Mouse (Mus musculus) thymus, adult 2 months (tissue): ENCODE measurements at regions not wholly inside any gene's neighbourhood (a gene's known extent, or its start where the extent isn't known, plus 50 kb on each side); places are given as distances from the start of the nearest gene placed in this dataset.

Source experiments
- DNase-seq: peaks from one replicate; pipeline ENCODE4 v3.0.0; 2021
- H3K27ac ChIP-seq: fragments of 200-500 bp; 2 replicates; pipeline ENCODE4 v1.5.1; 2012; ENCODE audit warnings: low read length, control low read depth; ENCODE audit not compliant: control insufficient read depth, insufficient read depth
- H3K27me3 ChIP-seq: fragments of 200-500 bp; 2 replicates; pipeline ENCODE4 v1.6.1; 2012; ENCODE audit warnings: mild to moderate bottlenecking, low read length, moderate library complexity, mixed read lengths; ENCODE audit not compliant: control insufficient read depth, insufficient read depth
- H3K36me3 ChIP-seq: fragments of 200-500 bp; 2 replicates; pipeline ENCODE4 v1.6.1; 2012; ENCODE audit warnings: mild to moderate bottlenecking, low read length, moderate library complexity; ENCODE audit not compliant: control insufficient read depth, insufficient read depth
- H3K4me1 ChIP-seq: fragments of 200-500 bp; replicated peaks from 2 replicates; pipeline ENCODE4 v1.6.1; 2012; ENCODE audit warnings: low read length; ENCODE audit not compliant: control insufficient read depth, insufficient read depth
- H3K4me3 ChIP-seq: fragments of 200-500 bp; 2 replicates; pipeline ENCODE4 v1.5.1; 2012; ENCODE audit warnings: mild to moderate bottlenecking, low read length, control low read depth, moderate library complexity; ENCODE audit not compliant: control insufficient read depth, insufficient read depth
- CTCF ChIP-seq: fragments of 200-500 bp; IDR thresholded peaks from 2 replicates; pipeline ENCODE4 v1.5.1; 2012; ENCODE audit warnings: mild to moderate bottlenecking, control low read depth, low read length, moderate library complexity, borderline replicate concordance; ENCODE audit not compliant: control insufficient read depth, poor library complexity, insufficient read depth; ENCODE audit errors: extremely low read depth
- POLR2A ChIP-seq: fragments of 200-500 bp; IDR thresholded peaks from 2 replicates; pipeline ENCODE4 v1.6.1; 2012; ENCODE audit warnings: mild to moderate bottlenecking, low read length, control low read depth, moderate library complexity; ENCODE audit not compliant: control insufficient read depth, poor library complexity, insufficient read depth; ENCODE audit errors: extremely low read depth
- WGBS: fragments of 180-500 bp; shearing (Covaris S2); methylation state at CpG from one replicate; pipeline ENCODE4 v1.1.7; 2018; 5-methylcytosine and 5-hydroxymethylcytosine counted together

DNA sequence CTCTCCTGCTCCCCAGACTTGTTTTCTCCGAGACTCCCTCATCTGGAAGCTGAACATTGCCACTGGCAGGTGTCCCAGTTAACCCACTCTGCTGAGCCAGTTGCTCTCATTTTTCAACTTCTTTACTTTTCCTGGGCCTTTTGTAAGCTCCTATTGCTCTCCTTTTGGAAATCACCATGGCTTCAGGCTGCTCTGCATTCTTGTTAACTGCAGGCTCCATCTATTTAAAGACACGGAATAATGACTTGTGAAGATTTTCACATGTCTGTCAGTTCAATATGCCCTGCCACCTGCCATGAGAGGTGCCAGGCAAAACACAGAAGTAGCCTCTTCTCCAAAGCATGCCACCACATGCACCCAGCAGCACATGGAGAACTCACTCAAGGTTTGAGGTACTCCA, 1009.9 kb downstream of the Car8 start:
- no peak overlapping the region for H3K4me3 ChIP-seq
- no peaks in the 10 kb centered on the region for H3K36me3 ChIP-seq
- no peak for TF ChIP-seq POLR2A
- no peak for TF ChIP-seq CTCF
- H3K27ac ChIP-seq = no peak overlapping the region
- H3K4me1 ChIP-seq = no peaks in the 10 kb centered on the region
- 92% methylated on average over 2 of the region's 2 CpGs for WGBS
- DNase-seq = no peak
- H3K27me3 ChIP-seq = no peaks in the 10 kb centered on the region

DNA sequence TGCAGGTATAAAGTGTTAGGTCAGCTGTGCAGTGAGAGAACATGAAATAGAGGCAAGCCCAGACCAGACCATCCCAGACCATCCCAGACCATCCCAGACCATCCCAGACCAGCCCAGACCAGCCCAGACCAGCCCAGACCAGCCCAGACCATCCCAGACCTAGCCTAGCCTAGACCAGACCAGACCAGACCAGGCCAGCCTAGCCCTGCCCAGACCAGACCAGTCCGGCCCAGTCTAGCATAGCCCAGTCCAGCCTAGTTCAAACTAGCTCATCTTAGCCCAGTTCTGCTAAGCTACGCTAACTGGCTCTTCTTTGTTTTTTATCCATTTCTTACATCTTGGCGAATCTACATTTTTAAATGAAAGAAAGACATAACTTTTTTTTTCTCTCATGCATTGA, 1015.9 kb downstream of the Car8 start:
- Histone ChIP-seq H3K4me1 (no peaks in the 10 kb centered on the region), H3K27ac (no peak overlapping the region), H3K36me3 (no peaks in the 10 kb centered on the region), H3K4me3 (no peak overlapping the region), H3K27me3 (no peaks in the 10 kb centered on the region)
- 98% methylated on average over 3 of the region's 3 CpGs for WGBS
- DNase-seq = no peak
- TF ChIP-seq POLR2A = no peak
- no peak for TF ChIP-seq CTCF

DNA sequence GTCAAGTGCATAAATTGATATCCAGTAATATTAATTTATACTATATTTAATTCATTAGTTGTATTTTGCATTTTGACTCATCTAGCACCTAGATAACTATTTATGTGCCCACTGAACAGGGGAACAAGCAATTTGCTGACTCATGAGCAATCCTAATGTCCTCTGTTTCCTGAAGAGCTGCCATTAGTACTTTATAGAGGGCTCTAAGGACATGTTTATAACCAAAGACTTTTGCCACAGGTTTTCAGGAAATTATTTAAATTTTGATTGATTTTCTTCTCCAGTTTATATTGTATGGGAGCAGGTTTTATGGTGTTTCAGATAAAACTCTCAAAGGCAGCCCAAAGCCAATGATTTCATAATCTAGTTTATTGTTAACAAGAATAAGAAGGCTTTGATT, 1018.4 kb downstream of the Car8 start:
- TF ChIP-seq POLR2A = no peak
- no peak for TF ChIP-seq CTCF
- Histone ChIP-seq H3K4me3 (no peak overlapping the region), H3K4me1 (no peaks in the 10 kb centered on the region), H3K36me3 (no peaks in the 10 kb centered on the region), H3K27me3 (no peaks in the 10 kb centered on the region), H3K27ac (no peak overlapping the region)
- no peak for DNase-seq

DNA sequence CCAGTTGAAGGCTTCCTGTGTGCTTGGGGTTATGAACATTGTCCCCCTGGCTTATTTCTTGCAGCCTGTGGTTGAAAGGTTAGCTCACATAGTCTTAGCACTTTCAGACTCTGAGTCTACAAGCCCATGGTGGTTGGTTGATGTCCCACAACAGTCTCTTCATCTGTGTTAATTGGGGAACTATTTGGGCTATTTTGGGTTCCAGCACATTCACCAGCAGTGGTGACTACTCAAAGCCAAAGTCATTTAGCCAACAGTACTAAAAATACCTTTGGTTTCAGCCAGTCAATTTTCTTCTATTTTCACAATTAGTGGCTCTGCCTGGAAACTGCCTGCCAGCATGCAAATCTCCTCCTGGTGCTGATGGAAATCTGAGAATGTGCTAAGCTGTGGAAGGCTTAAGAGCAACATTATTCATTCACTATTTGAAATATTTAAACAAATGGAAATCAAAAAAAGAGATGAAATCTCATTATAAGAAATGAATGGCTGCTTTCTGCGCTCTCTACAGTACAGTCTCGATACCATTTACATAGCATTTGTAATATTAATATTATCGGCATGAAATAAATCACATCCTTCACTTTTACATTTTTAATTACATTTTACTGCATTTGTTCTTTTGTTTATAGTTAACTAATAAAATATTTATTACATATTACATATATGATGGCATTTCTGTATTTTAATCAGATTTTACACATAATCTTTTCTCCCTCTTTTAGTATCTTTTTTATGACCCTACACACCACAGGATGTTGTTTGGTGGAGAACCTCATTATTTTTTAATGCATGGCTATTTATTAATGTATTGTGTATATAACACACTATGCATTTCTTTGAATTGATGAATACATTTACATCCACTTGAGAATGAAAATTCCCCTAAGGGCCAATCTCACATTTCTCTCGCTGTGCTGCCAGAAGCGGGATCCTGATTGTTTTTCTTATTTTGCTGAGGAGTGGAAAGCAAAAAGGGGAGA, 1023.5 kb downstream of the Car8 start:
- Histone ChIP-seq H3K27me3 (no peaks in the 10 kb centered on the region), H3K27ac (no peak overlapping the region), H3K4me3 (no peak overlapping the region), H3K36me3 (no peaks in the 10 kb centered on the region), H3K4me1 (no peaks in the 10 kb centered on the region)
- TF ChIP-seq CTCF = no peak
- no peak for TF ChIP-seq POLR2A
- WGBS = 98% methylated on average over 5 of the region's 5 CpGs
- no peak for DNase-seq

DNA sequence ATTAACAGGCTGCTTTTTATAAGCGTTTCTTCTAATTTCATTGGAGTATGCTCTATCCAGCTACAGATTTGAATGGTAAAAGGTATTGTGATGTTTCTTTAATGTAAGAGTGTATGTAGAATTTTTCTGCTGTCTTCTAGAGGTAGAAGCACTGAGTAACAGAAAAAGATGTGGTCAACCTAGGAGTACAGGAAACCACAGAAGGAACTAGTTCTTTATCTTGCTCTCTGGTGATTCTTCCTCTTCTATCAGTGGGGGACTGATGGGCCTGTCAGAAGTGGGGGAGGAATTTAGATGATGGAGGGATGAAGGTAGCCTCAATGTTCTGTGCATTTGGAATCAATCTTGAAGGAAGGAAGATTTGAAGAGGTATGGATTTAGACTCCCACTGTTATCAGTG, 1031.9 kb downstream of the Car8 start:
- no peak for DNase-seq
- no peaks in the 10 kb centered on the region for H3K27me3 ChIP-seq
- no peak overlapping the region for H3K27ac ChIP-seq
- H3K4me1 ChIP-seq = peaks cover 4% of the 10 kb centered on the region
- H3K36me3 ChIP-seq = no peaks in the 10 kb centered on the region
- 9% methylated on average over 1 of the region's 1 CpGs for WGBS
- no peak overlapping the region for H3K4me3 ChIP-seq
- no peak for TF ChIP-seq POLR2A
- no peak for TF ChIP-seq CTCF

DNA sequence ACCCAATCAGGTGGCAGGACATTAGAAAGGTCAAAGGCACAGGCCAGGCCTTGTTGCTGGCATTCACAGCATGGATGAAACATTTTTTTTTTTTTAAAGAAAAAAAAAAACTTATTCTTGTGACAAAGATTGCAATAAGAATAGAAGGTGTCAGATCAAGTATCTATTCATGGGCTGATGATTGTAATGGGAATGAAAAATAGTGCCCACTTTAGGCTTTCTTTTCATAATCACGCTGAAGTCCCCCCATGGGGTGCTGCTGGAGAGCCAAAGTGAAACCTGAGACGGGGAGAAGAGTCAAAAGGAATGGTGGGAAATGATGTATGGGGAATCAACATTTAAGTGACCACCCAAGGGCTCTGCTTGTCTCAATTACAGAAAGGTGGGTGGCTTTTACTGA, 1037.0 kb downstream of the Car8 start:
- Histone ChIP-seq H3K4me3 (no peak overlapping the region), H3K36me3 (no peaks in the 10 kb centered on the region), H3K27ac (no peak overlapping the region), H3K4me1 (no peaks in the 10 kb centered on the region), H3K27me3 (no peaks in the 10 kb centered on the region)
- no peak for TF ChIP-seq CTCF
- TF ChIP-seq POLR2A = no peak
- no peak for DNase-seq
- WGBS = 96% methylated on average over 2 of the region's 2 CpGs

DNA sequence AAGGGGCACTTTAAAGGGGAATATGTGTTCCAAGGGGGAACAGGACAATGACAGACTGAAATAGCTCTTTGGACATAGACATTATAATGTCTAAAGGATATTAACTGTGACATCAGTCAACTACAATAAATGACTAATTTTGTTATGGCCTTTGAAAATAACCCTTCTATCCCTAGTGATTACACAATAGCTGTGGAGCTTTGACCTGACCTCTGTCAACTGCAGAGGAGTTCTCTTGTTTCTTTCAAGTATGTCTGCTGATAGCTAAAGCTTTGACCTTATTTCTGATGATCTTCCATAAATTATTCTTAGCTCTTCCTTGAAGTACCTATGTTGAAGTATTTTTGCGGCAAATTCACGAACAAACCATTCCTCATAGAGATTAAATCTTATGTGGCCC, 1038.9 kb downstream of the Car8 start:
- Histone ChIP-seq H3K27me3 (no peaks in the 10 kb centered on the region), H3K36me3 (no peaks in the 10 kb centered on the region), H3K4me1 (no peaks in the 10 kb centered on the region), H3K27ac (no peak overlapping the region), H3K4me3 (no peak overlapping the region)
- TF ChIP-seq POLR2A = no peak
- TF ChIP-seq CTCF = no peak
- DNase-seq = no peak
- over 99% methylated on average over 2 of the region's 2 CpGs for WGBS
